Mouse (Mus musculus) stomach, postnatal 0 days (tissue): ENCODE data around the gene Slc9a9. TPM values are rescaled to one million over a fixed set of nuclear protein-coding genes. Genes with fewer than 3 reads are reported as not detected.

ENCODE experiments used
- ATAC-seq: fragments of 200-750 bp; cut with Nextera tagmentation; 2 replicates; pipeline ENCODE4 v1.8.0; 2017; ENCODE audit not compliant: low FRiP score, low TSS enrichment
- DNase-seq: peaks from one replicate; pipeline ENCODE4 v3.0.0-alpha.2; 2016; ENCODE audit warnings: low spot score
- H3K27ac ChIP-seq: fragments of 300-500 bp; sonication (generic); replicated peaks from 2 replicates; pipeline ENCODE4 v1.5.1; 2014; ENCODE audit warnings: mild to moderate bottlenecking, control low read depth
- H3K27me3 ChIP-seq: fragments of 300-500 bp; sonication (generic); 2 replicates; pipeline ENCODE4 v1.6.1; 2014; ENCODE audit warnings: low read length; ENCODE audit not compliant: control insufficient read depth, insufficient read depth
- H3K36me3 ChIP-seq: fragments of 300-500 bp; sonication (generic); 2 replicates; pipeline ENCODE4 v1.6.1; 2014; ENCODE audit warnings: low read length, mixed read lengths; ENCODE audit not compliant: control insufficient read depth, insufficient read depth
- H3K4me1 ChIP-seq: fragments of 300-500 bp; sonication (generic); replicated peaks from 2 replicates; pipeline ENCODE4 v1.6.1; 2014; ENCODE audit warnings: antibody characterized with exemption; ENCODE audit not compliant: control insufficient read depth, insufficient read depth
- H3K4me2 ChIP-seq: fragments of 300-500 bp; sonication (generic); replicated peaks from 2 replicates; pipeline ENCODE4 v1.6.1; 2014; ENCODE audit warnings: low read depth, mild to moderate bottlenecking, control low read depth, moderate library complexity
- H3K4me3 ChIP-seq: fragments of 300-500 bp; sonication (generic); 2 replicates; pipeline ENCODE4 v1.5.1; 2014; ENCODE audit warnings: low read depth, low read length, control low read depth
- H3K9ac ChIP-seq: fragments of 300-500 bp; sonication (generic); 2 replicates; pipeline ENCODE4 v1.6.1; 2014; ENCODE audit warnings: mild to moderate bottlenecking, low read length, control low read depth, mixed read lengths
- H3K9me3 ChIP-seq: fragments of 300-500 bp; sonication (generic); 2 replicates; pipeline ENCODE4 v1.6.1; 2016; ENCODE audit warnings: low read length; ENCODE audit not compliant: control insufficient read depth
- CTCF ChIP-seq: IDR thresholded peaks from 2 replicates; pipeline ENCODE4 v1.5.1; 2016; ENCODE audit warnings: antibody characterized with exemption, low read depth, mild to moderate bottlenecking, moderate library complexity
- EP300 ChIP-seq: optimal IDR thresholded peaks from 2 replicates; pipeline ENCODE3; 2016; ENCODE audit warnings: antibody characterized with exemption
- whole genome bisulfite sequencing: fragments of 180-500 bp; shearing (Covaris S2); extraction: QIAGEN DNeasy Blood & Tissue Kit; methylation state at CpG from one replicate; pipeline ENCODE4 v1.1.7; 2014; 5-methylcytosine and 5-hydroxymethylcytosine counted together
- polyA plus RNA-seq: library from polyadenylated mRNA; unstranded; fragments of >200 nt; fragmentation: Nextera tagmentation; extraction: Ambion mirVana; gene quantifications from 2 replicates; pipeline ENCODE4 v1.2.1, GENCODE M21; 2015

Slc9a9 gene
- polyA plus RNA-seq, 1 experiment from 2014 or later, result 3.4 TPM

DNA sequence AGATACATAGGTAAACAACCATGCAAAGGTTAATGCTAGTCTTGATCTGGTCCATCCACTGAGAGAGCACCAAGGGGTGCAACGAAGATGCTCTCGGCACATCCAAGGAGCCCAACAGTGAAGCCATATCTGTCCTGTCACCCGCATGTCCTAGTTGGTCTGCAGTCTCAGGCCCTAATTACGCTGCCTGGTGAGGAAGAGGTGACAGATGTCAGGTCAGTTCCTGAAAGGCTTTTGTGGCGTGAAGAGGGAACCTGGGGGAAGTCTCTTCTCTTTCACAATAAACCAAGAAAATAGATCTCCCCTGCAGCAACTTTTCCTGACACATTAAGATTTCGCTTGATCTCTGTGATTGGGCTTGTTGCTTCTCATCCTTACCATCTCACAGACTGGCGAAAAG lies 277.5 kb downstream of the Slc9a9 start:
- Histone ChIP-seq H3K4me1 (no peaks in the 10 kb centered on the region), H3K4me2 (no peak overlapping the region), H3K9me3 (no peaks in the 10 kb centered on the region), H3K36me3 (no peaks in the 10 kb centered on the region), H3K27me3 (no peaks in the 10 kb centered on the region), H3K27ac (no peak overlapping the region), H3K4me3 (no peak overlapping the region), H3K9ac (no peak overlapping the region)
- DNase-seq, result no peak
- WGBS, result 84% methylated on average over 7 of the region's 7 CpGs
- TF ChIP-seq EP300, result no peak
- TF ChIP-seq CTCF, result no peak
- ATAC-seq, result no peak

DNA sequence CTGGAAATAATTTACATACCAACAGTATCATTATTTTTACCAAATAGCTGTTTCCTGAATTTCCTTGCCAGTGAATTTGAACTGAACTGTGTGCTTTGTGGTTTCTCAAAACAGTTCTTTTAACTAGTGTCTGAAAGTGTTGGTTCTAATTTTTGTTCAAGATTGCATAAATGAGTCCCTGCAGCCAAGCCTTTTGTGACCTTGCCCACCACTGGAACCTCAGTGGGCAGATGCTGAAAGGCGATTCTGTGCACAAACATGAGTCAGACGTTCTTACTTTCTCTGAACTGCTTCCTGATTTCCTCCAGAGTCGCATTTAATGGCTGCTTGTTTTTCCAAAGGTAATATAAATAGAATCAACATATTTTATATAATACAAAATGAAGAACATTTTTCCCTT lies 281.0 kb downstream of the Slc9a9 start:
- Histone ChIP-seq H3K27me3 (no peaks in the 10 kb centered on the region), H3K4me3 (no peak overlapping the region), H3K9ac (no peak overlapping the region), H3K4me2 (no peak overlapping the region), H3K36me3 (no peaks in the 10 kb centered on the region), H3K9me3 (no peaks in the 10 kb centered on the region), H3K4me1 (no peaks in the 10 kb centered on the region), H3K27ac (no peak overlapping the region)
- WGBS, result 50% methylated on average over 3 of the region's 3 CpGs
- ATAC-seq, result no peak
- TF ChIP-seq CTCF (no peak), EP300 (no peak)
- no peak for DNase-seq

DNA sequence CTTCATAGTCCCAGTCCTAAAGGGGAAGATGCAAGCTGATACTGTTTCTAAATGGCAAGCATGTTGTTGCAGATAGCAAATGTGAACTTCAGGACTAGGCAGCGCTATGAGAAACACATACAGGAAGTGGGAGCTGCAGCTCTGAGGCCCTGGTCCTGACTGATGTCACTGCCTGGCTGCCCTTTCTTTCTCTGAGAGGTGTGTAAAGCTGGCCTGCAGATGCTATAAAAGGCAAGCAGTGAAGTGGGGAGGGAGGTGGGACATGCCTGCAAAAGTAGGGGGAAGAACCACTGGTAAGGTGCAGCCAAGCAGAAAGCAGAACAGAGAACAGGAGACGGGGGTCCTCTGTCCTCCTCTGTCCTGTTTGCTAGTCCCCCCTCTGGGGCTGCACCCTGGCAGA lies 285.9 kb downstream of the Slc9a9 start:
- no peak for TF ChIP-seq EP300
- no peak for TF ChIP-seq CTCF
- no peak overlapping the region for H3K9ac ChIP-seq
- ATAC-seq (no peak), DNase-seq (no peak)
- no peaks in the 10 kb centered on the region for H3K4me1 ChIP-seq
- H3K27ac ChIP-seq, result no peak overlapping the region
- no peaks in the 10 kb centered on the region for H3K27me3 ChIP-seq
- no peak overlapping the region for H3K4me2 ChIP-seq
- H3K36me3 ChIP-seq, result no peaks in the 10 kb centered on the region
- 72% methylated on average over 2 of the region's 2 CpGs for WGBS
- no peaks in the 10 kb centered on the region for H3K9me3 ChIP-seq
- H3K4me3 ChIP-seq, result no peak overlapping the region

DNA sequence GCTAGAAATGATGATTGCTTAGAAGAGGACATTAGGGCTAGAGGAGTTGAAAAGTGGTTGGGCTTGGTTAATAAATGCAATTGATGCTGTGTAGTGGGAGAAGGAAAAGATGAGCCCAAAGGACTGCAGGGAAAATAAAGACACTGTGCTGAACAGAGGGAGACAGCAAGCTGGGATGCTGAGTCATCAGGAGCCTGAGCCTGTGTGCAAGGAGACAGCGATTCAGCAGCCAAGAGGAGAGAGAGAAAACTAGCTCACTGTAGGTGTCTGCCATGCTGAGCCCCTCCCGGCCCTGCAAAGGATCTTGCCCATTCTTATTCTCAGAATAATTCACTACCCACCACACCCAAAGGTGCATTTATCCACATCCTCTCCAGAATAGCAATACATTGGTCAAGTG lies 288.7 kb downstream of the Slc9a9 start:
- H3K9me3 ChIP-seq, result no peaks in the 10 kb centered on the region
- H3K27ac ChIP-seq, result no peak overlapping the region
- no peak for TF ChIP-seq EP300
- TF ChIP-seq CTCF, result no peak
- no peaks in the 10 kb centered on the region for H3K4me1 ChIP-seq
- no peaks in the 10 kb centered on the region for H3K36me3 ChIP-seq
- ATAC-seq (no peak), DNase-seq (no peak)
- H3K4me2 ChIP-seq, result no peak overlapping the region
- H3K4me3 ChIP-seq, result no peak overlapping the region
- WGBS, result 60% methylated on average over 2 of the region's 2 CpGs
- H3K27me3 ChIP-seq, result no peaks in the 10 kb centered on the region
- H3K9ac ChIP-seq, result no peak overlapping the region

DNA sequence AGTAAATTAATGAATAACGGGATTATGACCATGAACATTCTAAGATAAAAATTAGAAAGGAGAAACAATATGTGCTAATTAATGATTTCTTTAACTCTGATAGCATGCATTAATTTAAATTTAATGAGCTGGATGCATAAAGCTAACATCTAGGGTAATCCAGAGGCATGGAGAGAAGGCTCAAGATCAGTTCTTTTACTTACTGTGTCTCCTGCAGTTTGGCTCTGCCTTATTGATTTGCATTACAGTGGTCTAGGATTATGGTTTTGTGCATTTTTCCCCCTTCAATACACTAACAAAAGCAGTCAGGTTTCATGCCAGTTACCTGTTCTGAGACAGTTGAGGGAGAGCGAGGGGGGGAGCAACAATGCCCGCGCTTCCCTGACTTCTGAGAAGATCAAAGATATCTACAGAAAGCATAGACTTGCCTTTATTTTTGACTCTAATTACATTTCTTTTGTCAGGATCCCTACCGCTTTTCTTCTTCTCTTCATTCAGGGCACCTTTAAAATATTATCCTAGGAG lies 298.9 kb downstream of the Slc9a9 start:
- no peak for DNase-seq
- TF ChIP-seq EP300, result no peak
- TF ChIP-seq CTCF, result no peak
- 91% methylated on average over 5 of the region's 5 CpGs for WGBS

DNA sequence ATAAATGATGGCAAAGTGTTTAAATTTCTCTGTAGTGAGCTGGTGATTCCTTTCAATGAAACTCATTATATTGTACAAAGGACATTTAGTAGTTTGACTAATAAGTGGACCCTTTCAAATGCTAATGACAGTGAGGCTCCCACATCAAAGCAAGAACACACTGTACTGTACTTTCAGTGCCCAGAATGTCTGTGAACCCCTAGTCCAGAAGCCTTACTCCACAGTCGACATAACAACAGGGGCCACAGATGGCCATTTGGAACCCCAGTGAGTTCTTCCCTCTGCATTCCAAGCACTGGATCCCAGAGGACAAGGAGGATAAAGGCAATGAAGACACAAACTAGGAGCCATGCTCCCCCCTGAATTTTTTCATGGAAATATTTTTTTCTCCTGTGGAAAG lies 299.4 kb downstream of the Slc9a9 start:
- no peak overlapping the region for H3K9ac ChIP-seq
- H3K4me2 ChIP-seq, result no peak overlapping the region
- 67% methylated on average over 1 of the region's 1 CpGs for WGBS
- H3K4me3 ChIP-seq, result no peak overlapping the region
- no peaks in the 10 kb centered on the region for H3K27me3 ChIP-seq
- TF ChIP-seq CTCF, result no peak
- TF ChIP-seq EP300, result no peak
- H3K36me3 ChIP-seq, result no peaks in the 10 kb centered on the region
- no peak for ATAC-seq
- H3K27ac ChIP-seq, result no peak overlapping the region
- no peak for DNase-seq
- H3K4me1 ChIP-seq, result no peaks in the 10 kb centered on the region
- no peaks in the 10 kb centered on the region for H3K9me3 ChIP-seq

More for the DNA sequence above, 298.9 kb downstream of the Slc9a9 start:
- no peak overlapping the region for H3K4me2 ChIP-seq
- H3K27ac ChIP-seq, result no peak overlapping the region
- H3K9ac ChIP-seq, result no peak overlapping the region
- ATAC-seq, result no peak
- no peaks in the 10 kb centered on the region for H3K9me3 ChIP-seq
- H3K4me3 ChIP-seq, result no peak overlapping the region
- no peaks in the 10 kb centered on the region for H3K4me1 ChIP-seq
- no peaks in the 10 kb centered on the region for H3K27me3 ChIP-seq
- no peaks in the 10 kb centered on the region for H3K36me3 ChIP-seq
